Mouse (Mus musculus) spleen, adult 12 weeks (tissue): Measurements from ENCODE around the gene Als2cr12.
"Not testable (repeated sequence)": the region's sequence is repeated elsewhere in the genome, so short reads cannot be mapped to it uniquely, and the experiment has no call there.

Experiments
- DNase-seq: peaks from one replicate; pipeline ENCODE4 v3.0.0; 2022; ENCODE audit warnings: low spot score

Als2cr12 gene

DNA sequence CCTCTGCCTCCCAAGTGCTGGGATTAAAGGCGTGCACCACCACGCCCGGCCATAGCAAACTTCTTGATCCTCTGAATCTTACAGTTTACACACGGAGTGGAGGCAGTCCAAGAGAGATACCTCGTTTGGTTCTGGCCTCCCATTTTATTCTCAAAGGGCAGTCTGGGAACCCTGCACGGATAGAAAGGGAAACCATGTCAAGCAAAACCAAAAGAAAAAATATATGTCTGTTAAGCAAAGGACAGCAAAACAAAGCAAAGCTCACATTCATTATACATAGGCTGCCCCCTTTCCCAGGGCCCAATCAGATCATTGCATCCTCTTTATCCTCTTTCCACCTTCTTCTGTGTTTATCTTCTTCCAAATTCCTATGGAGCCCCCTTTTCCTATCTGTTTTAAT is 82.0 kb downstream of the Als2cr12 start:
- DNase-seq, result no peak

DNA sequence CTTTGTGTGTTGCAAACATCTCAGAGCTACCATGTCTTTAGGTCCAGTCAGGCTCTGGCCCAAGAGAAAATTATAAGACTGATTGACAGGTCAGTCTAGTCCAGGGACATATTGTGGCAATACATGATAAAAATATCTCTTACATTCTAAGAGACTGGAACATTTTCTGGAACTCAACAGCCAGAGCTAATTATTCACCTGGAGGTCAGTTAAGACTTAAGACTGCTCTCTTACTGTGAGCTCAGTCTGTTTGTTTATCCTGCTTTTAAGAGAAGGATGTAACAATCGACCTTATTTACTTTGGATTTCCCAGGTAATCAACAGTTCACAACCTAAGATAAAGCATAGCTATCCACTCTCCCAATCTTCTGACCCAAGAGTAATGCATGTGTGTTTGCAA is 85.2 kb downstream of the Als2cr12 start:
- DNase-seq, result no peak

DNA sequence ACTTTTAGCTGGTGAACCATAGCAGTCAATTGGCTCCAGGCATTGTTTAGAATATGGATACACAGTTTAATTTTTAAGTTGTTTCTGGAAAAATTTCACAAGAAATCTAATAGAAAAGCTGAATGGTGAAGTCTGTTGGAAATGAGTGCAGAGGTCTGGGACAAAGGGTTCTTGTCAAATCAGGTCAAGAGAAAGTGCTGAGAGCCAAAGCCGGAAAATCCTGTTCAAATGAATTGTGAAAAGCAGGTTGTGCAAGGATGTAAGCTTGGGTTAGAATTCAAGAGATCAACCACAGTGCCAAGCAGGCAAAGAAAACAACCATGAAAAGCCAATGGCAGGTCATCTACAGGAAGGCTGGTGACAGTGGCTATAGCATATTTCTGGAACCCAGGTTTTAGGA is 85.6 kb downstream of the Als2cr12 start:
- no peak for DNase-seq

DNA sequence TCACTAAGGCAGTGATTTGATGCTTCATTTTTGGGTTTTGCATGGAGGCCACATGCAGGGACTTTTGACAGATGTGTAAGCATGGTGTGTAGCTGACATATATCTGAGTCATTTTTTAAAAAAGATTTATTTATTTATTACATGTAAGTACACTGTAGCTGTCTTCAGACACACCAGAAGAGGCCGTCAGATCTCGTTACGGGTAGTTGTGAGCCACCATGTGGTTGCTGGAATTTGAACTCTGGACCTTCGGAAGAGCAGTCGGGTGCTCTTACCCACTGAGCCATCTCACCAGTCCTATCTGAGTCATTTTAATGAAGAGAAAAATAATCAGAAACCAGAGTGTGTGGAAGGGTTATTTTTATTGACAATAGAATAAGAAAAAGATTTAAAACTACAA is 86.2 kb downstream of the Als2cr12 start:
- not testable (repeated sequence) for DNase-seq

DNA sequence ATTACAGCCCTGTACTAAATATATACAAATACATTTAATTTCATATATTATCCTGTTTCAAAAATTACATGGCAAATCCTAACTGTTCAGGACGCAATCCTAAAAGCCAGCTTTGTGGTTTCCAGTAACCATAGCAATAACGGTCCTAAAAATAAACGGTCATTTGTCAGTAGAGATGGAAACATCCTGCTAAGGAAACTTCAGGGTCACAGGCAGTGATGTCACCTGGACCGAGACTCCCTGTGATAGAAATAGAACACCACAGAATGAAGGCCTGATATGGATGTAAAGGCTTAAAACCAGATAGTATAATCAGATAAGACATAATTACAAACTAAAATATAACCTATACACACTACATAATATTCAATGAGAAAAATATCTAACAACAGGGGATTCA is 92.1 kb downstream of the Als2cr12 start:
- no peak for DNase-seq

DNA sequence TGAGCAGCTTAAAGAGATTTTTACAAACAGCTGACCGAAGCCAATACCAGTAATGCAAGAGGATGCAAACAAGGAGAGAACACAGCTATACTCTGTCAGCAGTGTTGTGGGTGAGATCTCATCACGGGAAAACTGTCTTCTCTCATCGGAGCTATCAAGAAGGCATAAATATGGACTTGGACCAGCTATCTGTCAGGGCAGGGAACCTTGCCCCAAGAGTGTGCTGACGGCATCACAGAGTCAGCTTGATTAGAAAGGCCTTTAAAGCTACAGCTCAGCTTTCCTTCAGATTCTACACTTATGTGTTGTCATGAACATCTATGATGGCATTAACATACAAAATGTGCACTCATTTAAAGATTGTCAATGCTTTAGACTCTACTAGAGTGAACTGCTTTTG is 93.1 kb downstream of the Als2cr12 start:
- DNase-seq, result no peak
